ENCODE assay signal across 15 mouse cellular contexts in the genomic region with DNA sequence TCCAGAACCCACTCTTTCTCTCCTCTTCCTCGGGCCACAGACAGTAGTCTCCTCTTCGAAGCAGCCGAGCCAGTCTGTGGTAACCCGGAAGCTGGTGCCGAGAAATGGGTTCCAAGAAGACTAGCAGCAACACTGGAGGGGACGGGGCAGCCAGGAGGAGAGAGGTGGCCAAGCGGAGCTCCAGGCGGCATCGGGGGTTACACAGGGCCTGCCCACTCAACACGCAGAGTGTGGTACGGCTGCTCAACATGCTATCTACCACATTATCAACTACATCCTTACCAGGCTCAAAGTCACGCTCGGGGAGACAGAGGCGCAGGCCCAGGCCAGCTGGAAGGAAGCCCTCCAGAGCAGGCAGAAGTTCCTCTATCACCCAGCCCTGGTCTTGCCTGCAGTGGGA. TPM values are rescaled to one million over a fixed set of nuclear protein-coding genes. Genes with fewer than 3 reads are reported as not detected.
DNase-seq lines count a peak whose midpoint lies in the region; ATAC-seq lines count a peak whose summit lies in the region.
"Had no signal": no experiment of that assay in that cellular context is flagged by ENCODE, and none has a peak within 500 bp of the region (broad histone marks: within the 10 kb centered on the region; RNA-seq: fewer than 3 reads in every experiment).

No protein-coding gene starts in this region.

- H3K27me3 ChIP-seq in liver, embryonic 12.5 days (replicated peaks) = peaks cover 45% of the 10 kb centered on the region
- H3K27me3 ChIP-seq in liver, embryonic 15.5 days = peaks cover 51% of the 10 kb centered on the region
- H3K27me3 ChIP-seq in forebrain, embryonic 11.5 days (ENCODE audit: control insufficient read depth, insufficient read depth, low read length) = no peaks in the 10 kb centered on the region
- H3K27me3 ChIP-seq in hindbrain, embryonic 12.5 days = 0 out of 2 replicates have a peak, but pooled peaks cover 2% of the 10 kb centered on the region
- H3K27me3 ChIP-seq: lung, embryonic 15.5 days had no signal

- ATAC-seq in liver, embryonic 12.5 days = no peak
- ATAC-seq in liver, embryonic 15.5 days (ENCODE audit: insufficient read depth) = no peak
- no peak for ATAC-seq in forebrain, embryonic 11.5 days (replicated peaks; ENCODE audit: low FRiP score)
- no peak for ATAC-seq in hindbrain, embryonic 12.5 days (ENCODE audit: low FRiP score)
- ATAC-seq: forebrain, postnatal 0 days had no signal

- no peaks in the 10 kb centered on the region for H3K9me3 ChIP-seq in liver, embryonic 12.5 days (replicated peaks)
- H3K9me3 ChIP-seq in liver, embryonic 15.5 days (replicated peaks) = no peaks in the 10 kb centered on the region
- no peaks in the 10 kb centered on the region for H3K9me3 ChIP-seq in forebrain, embryonic 11.5 days (ENCODE audit: control insufficient read depth, low read length)
- no peaks in the 10 kb centered on the region for H3K9me3 ChIP-seq in hindbrain, embryonic 12.5 days (replicated peaks)
- H3K9me3 ChIP-seq: embryonic facial prominence, embryonic 10.5 days; limb, embryonic 12.5 days; lung, embryonic 15.5 days had no signal

- no peak overlapping the region for H3K4me3 ChIP-seq in liver, embryonic 12.5 days
- no peak overlapping the region for H3K4me3 ChIP-seq in liver, embryonic 15.5 days (replicated peaks)
- no peak overlapping the region for H3K4me3 ChIP-seq in forebrain, embryonic 11.5 days (ENCODE audit: low read depth, low read length)
- H3K4me3 ChIP-seq in hindbrain, embryonic 12.5 days = no peak overlapping the region
- H3K4me3 ChIP-seq: embryonic facial prominence, embryonic 10.5 days; gastrocnemius, adult 2 months; limb, embryonic 12.5 days; lung, embryonic 15.5 days had no signal

- H3K27ac ChIP-seq in liver, embryonic 12.5 days = no peak overlapping the region
- H3K27ac ChIP-seq in liver, embryonic 15.5 days (replicated peaks) = no peak overlapping the region
- H3K27ac ChIP-seq in forebrain, embryonic 11.5 days (ENCODE audit: low read depth, low read length) = no peak overlapping the region
- no peak overlapping the region for H3K27ac ChIP-seq in hindbrain, embryonic 12.5 days
- H3K27ac ChIP-seq: embryonic facial prominence, embryonic 10.5 days; gastrocnemius, adult 2 months; limb, embryonic 12.5 days; lung, embryonic 15.5 days had no signal

- H3K4me1 ChIP-seq in liver, embryonic 12.5 days = peaks cover 30% of the 10 kb centered on the region
- H3K4me1 ChIP-seq in liver, embryonic 15.5 days (replicated peaks) = peaks cover 16% of the 10 kb centered on the region
- no peaks in the 10 kb centered on the region; the same call in 1 of the 2 replicates for H3K4me1 ChIP-seq in forebrain, embryonic 11.5 days (replicated peaks; ENCODE audit: control insufficient read depth, insufficient read depth, low read length)
- peaks cover 6% of the 10 kb centered on the region; the same call in 1 of the 2 replicates for H3K4me1 ChIP-seq in hindbrain, embryonic 12.5 days

- H3K9ac ChIP-seq in liver, embryonic 12.5 days = no peak overlapping the region
- H3K9ac ChIP-seq in liver, embryonic 15.5 days = no peak overlapping the region
- no peak overlapping the region for H3K9ac ChIP-seq in forebrain, embryonic 11.5 days (ENCODE audit: low read length)
- no peak overlapping the region for H3K9ac ChIP-seq in hindbrain, embryonic 12.5 days
- H3K9ac ChIP-seq: forebrain, postnatal 0 days; limb, embryonic 12.5 days; lung, embryonic 15.5 days had no signal

- no peaks in the 10 kb centered on the region for H3K36me3 ChIP-seq in liver, embryonic 12.5 days
- H3K36me3 ChIP-seq in liver, embryonic 15.5 days (replicated peaks) = no peaks in the 10 kb centered on the region
- H3K36me3 ChIP-seq in forebrain, embryonic 11.5 days (ENCODE audit: control insufficient read depth, insufficient read depth, low read length) = no peaks in the 10 kb centered on the region
- H3K36me3 ChIP-seq in hindbrain, embryonic 12.5 days = no peaks in the 10 kb centered on the region
- H3K36me3 ChIP-seq: embryonic facial prominence, embryonic 10.5 days; limb, embryonic 12.5 days; lung, embryonic 15.5 days had no signal

- H3K4me2 ChIP-seq in liver, embryonic 12.5 days = peak overlapping the region; percentile 11; the same call in 1 of the 2 replicates
- H3K4me2 ChIP-seq in liver, embryonic 15.5 days = peak overlapping the region; percentile 3; the same call in 1 of the 2 replicates
- no peak overlapping the region for H3K4me2 ChIP-seq in forebrain, embryonic 11.5 days (ENCODE audit: low read depth, low read length, severe bottlenecking)
- H3K4me2 ChIP-seq in hindbrain, embryonic 12.5 days (replicated peaks) = no peak overlapping the region
- H3K4me2 ChIP-seq: limb, embryonic 12.5 days; lung, embryonic 15.5 days had no signal

- DNase-seq in liver = no peak
- peak; percentile 7 for DNase-seq in MN1 (ENCODE audit: low spot score)
- DNase-seq in thymus, postnatal 0 days (ENCODE audit: low spot score) = peak; percentile 48
- no peak for DNase-seq in forebrain, embryonic 11.5 days (ENCODE audit: low spot score)
- no peak for DNase-seq in urinary bladder, adult 18-20 months (ENCODE audit: low spot score in 2 of 2)
- DNase-seq: cerebellum, postnatal 25 days; forebrain, postnatal 0 days; gastrocnemius, adult 2 months; kidney, adult 8-10 months had no signal

- 39% methylated on average over 14 of the region's 14 CpGs for WGBS in liver, embryonic 12.5 days (ENCODE audit: insufficient replicate concordance)
- 43% methylated on average over 14 of the region's 14 CpGs for WGBS in liver, embryonic 15.5 days (ENCODE audit: insufficient replicate concordance)
- 92% methylated on average over 14 of the region's 14 CpGs for WGBS in forebrain, embryonic 11.5 days
- WGBS in hindbrain, embryonic 12.5 days = 89% methylated on average over 14 of the region's 14 CpGs

RNA-seq across cellular contexts. Expression of gene Tlr12, which starts 2.7 kb away (rescaled TPM):
- 1.4 and 1.5 TPM in 2 replicates for polyA plus RNA-seq in liver, embryonic 12.5 days (2016; fragmentation: Nextera tagmentation; extraction: Ambion mirVana)
- 1.2 and 1.9 TPM in 2 replicates for polyA plus RNA-seq in liver, embryonic 15.5 days (2015; fragmentation: Nextera tagmentation; extraction: Ambion mirVana)
- polyA plus RNA-seq in thymus, postnatal 0 days (2015; fragmentation: Nextera tagmentation; extraction: Ambion mirVana) = 11.0 and 13.9 TPM in 2 replicates
- 0.35 and 0.75 TPM in 2 replicates for polyA plus RNA-seq in forebrain, embryonic 11.5 days (2014; fragmentation: Nextera tagmentation; extraction: Ambion mirVana)
- polyA plus RNA-seq in hindbrain, embryonic 12.5 days (2016; fragmentation: Nextera tagmentation; extraction: Ambion mirVana) = 0.93 and 1.5 TPM in 2 replicates

RNA-seq across cellular contexts. Expression of gene Zscan20, which starts 5.9 kb away (rescaled TPM):
- polyA plus RNA-seq in liver, embryonic 12.5 days (2016; fragmentation: Nextera tagmentation; extraction: Ambion mirVana) = 1.7 and 1.8 TPM in 2 replicates
- 0.79 and 0.84 TPM in 2 replicates for polyA plus RNA-seq in liver, embryonic 15.5 days (2015; fragmentation: Nextera tagmentation; extraction: Ambion mirVana)
- 3.1 and 3.6 TPM in 2 replicates for polyA plus RNA-seq in thymus, postnatal 0 days (2015; fragmentation: Nextera tagmentation; extraction: Ambion mirVana)
- 5.4 and 6.9 TPM in 2 replicates for polyA plus RNA-seq in forebrain, embryonic 11.5 days (2014; fragmentation: Nextera tagmentation; extraction: Ambion mirVana)
- 5.7 and 5.9 TPM in 2 replicates for polyA plus RNA-seq in hindbrain, embryonic 12.5 days (2016; fragmentation: Nextera tagmentation; extraction: Ambion mirVana)

RNA-seq across cellular contexts. Expression of gene Phc2, which starts 38.7 kb away (rescaled TPM):
- polyA plus RNA-seq in liver, embryonic 12.5 days (2016; fragmentation: Nextera tagmentation; extraction: Ambion mirVana) = 30.9 and 33.2 TPM in 2 replicates
- 14.3 and 15.0 TPM in 2 replicates for polyA plus RNA-seq in liver, embryonic 15.5 days (2015; fragmentation: Nextera tagmentation; extraction: Ambion mirVana)
- 42.9 and 44.9 TPM in 2 replicates for polyA plus RNA-seq in thymus, postnatal 0 days (2015; fragmentation: Nextera tagmentation; extraction: Ambion mirVana)
- 133 and 144 TPM in 2 replicates for polyA plus RNA-seq in forebrain, embryonic 11.5 days (2014; fragmentation: Nextera tagmentation; extraction: Ambion mirVana)
- 126 and 138 TPM in 2 replicates for polyA plus RNA-seq in hindbrain, embryonic 12.5 days (2016; fragmentation: Nextera tagmentation; extraction: Ambion mirVana)

Comparison
In these comparisons a context has a peak if more than half of its experiments do, and no peak if none do; other contexts are left out.
1. H3K4me2 ChIP-seq: peak in liver, embryonic 12.5 days (single experiment) and liver, embryonic 15.5 days (single experiment); none in forebrain, embryonic 11.5 days (single experiment) and hindbrain, embryonic 12.5 days (single experiment).
2. DNase-seq: peak in MN1 (single experiment) and thymus, postnatal 0 days (single experiment); none in liver (single experiment), forebrain, embryonic 11.5 days (single experiment) and urinary bladder, adult 18-20 months (0 of 2).